Mouse (Mus musculus) MEL-GATA-1-ER (cell line): ENCODE results near the gene Unc50.

ENCODE experiments used
- DNase-seq: peaks from one replicate; pipeline ENCODE4 v3.0.0-alpha.2; 2012; ENCODE audit warnings: low read depth; ENCODE audit errors: extremely low read depth

The Unc50 gene

GRCm38 (mm10) chr1:37442848-37443835 is 13.2 kb downstream of the Unc50 start:
- DNase-seq, result no peak

GRCm38 (mm10) chr1:37448361-37449095 is 18.6 kb downstream of the Unc50 start:
- DNase-seq, result peak; percentile 24

- DNase-seq, result no peak
Observed at GRCm38 (mm10) chr1:37451270-37451669, 21.3 kb downstream of the Unc50 start.

GRCm38 (mm10) chr1:37457546-37457945 is 27.6 kb downstream of the Unc50 start:
- DNase-seq, result peak; percentile 52

GRCm38 (mm10) chr1:37464878-37465452 is 35.0 kb downstream of the Unc50 start:
- no peak for DNase-seq

GRCm38 (mm10) chr1:37466322-37466995 is 36.5 kb downstream of the Unc50 start:
- DNase-seq, result no peak

- no peak for DNase-seq
Observed at GRCm38 (mm10) chr1:37467806-37468205, 37.9 kb downstream of the Unc50 start.

- DNase-seq, result no peak
Observed at GRCm38 (mm10) chr1:37469007-37469406, 39.1 kb downstream of the Unc50 start.

GRCm38 (mm10) chr1:37471179-37472148 is 41.5 kb downstream of the Unc50 start:
- no peak for DNase-seq

GRCm38 (mm10) chr1:37473251-37473650 is 43.3 kb downstream of the Unc50 start:
- no peak for DNase-seq

- DNase-seq, result no peak
Observed at GRCm38 (mm10) chr1:37474046-37474445, 44.1 kb downstream of the Unc50 start.

GRCm38 (mm10) chr1:37474634-37475190 is 44.8 kb downstream of the Unc50 start:
- DNase-seq, result no peak

- DNase-seq, result no peak
Observed at GRCm38 (mm10) chr1:37475312-37475711, 45.4 kb downstream of the Unc50 start.

GRCm38 (mm10) chr1:37477250-37477649 is 47.3 kb downstream of the Unc50 start:
- DNase-seq, result no peak

- DNase-seq, result no peak
Observed at GRCm38 (mm10) chr1:37477928-37478327, 48.0 kb downstream of the Unc50 start.

GRCm38 (mm10) chr1:37478416-37478815 is 48.5 kb downstream of the Unc50 start:
- DNase-seq, result peak; percentile 90

GRCm38 (mm10) chr1:37479074-37479473 is 49.1 kb downstream of the Unc50 start:
- peak; percentile 55 for DNase-seq

- DNase-seq, result peak; percentile 37
Observed at GRCm38 (mm10) chr1:37479759-37480158, 49.8 kb downstream of the Unc50 start.

GRCm38 (mm10) chr1:37480731-37481130 is 50.8 kb downstream of the Unc50 start:
- DNase-seq, result no peak

- DNase-seq, result no peak
Observed at GRCm38 (mm10) chr1:37481331-37481730, 51.4 kb downstream of the Unc50 start.
